Mouse (Mus musculus): ENCODE measurements around the gene Prmt8. TPM values are rescaled to one million over a fixed set of nuclear protein-coding genes. Genes with fewer than 3 reads are reported as not detected.
A peak's percentile ranks its signal among the peaks of the same experiment; 100 is the strongest.

Gene Prmt8
- under 1 TPM; 0.09 to 0.12 TPM for total RNA-seq (2021)

- DNase-seq: no peak
These were observed at the start of gene Prmt8 for GRCm38 (mm10) chr6:127769275-127770156. Gene Prmt8, minus strand, starts transcription at chr6:127769472.

- no peak for DNase-seq
These were observed 33.9 kb upstream of the Prmt8 start for GRCm38 (mm10) chr6:127803046-127803729.

- DNase-seq: no peak
These were observed 32.9 kb upstream of the Prmt8 start for GRCm38 (mm10) chr6:127802211-127802610.

- no peak for DNase-seq
These were observed 20.8 kb upstream of the Prmt8 start for GRCm38 (mm10) chr6:127790023-127790422.

- no peak for DNase-seq
These were observed 1.5 kb upstream of the Prmt8 start for GRCm38 (mm10) chr6:127770806-127771205.

- no peak for DNase-seq
These were observed 524 bp downstream of the Prmt8 start for GRCm38 (mm10) chr6:127768621-127769274.

GRCm38 (mm10) chr6:127767706-127768493, 1.4 kb downstream of the Prmt8 start:
- DNase-seq: peak; percentile 82

GRCm38 (mm10) chr6:127767201-127767705, 2.0 kb downstream of the Prmt8 start:
- no peak for DNase-seq

GRCm38 (mm10) chr6:127766641-127767200, 2.6 kb downstream of the Prmt8 start:
- peak; percentile 37 for DNase-seq

- no peak for DNase-seq
These were observed 3.1 kb downstream of the Prmt8 start for GRCm38 (mm10) chr6:127766041-127766604.

GRCm38 (mm10) chr6:127765573-127765972, 3.7 kb downstream of the Prmt8 start:
- DNase-seq: no peak

- no peak for DNase-seq
These were observed 11.0 kb downstream of the Prmt8 start for GRCm38 (mm10) chr6:127758264-127758663.

GRCm38 (mm10) chr6:127757667-127758167, 11.6 kb downstream of the Prmt8 start:
- no peak for DNase-seq

GRCm38 (mm10) chr6:127756856-127757255, 12.4 kb downstream of the Prmt8 start:
- DNase-seq: no peak

GRCm38 (mm10) chr6:127753228-127753627, 16.0 kb downstream of the Prmt8 start:
- no peak for DNase-seq

GRCm38 (mm10) chr6:127752681-127753080, 16.6 kb downstream of the Prmt8 start:
- no peak for DNase-seq

GRCm38 (mm10) chr6:127751499-127751898, 17.8 kb downstream of the Prmt8 start:
- no peak for DNase-seq

GRCm38 (mm10) chr6:127748793-127749192, 20.5 kb downstream of the Prmt8 start:
- DNase-seq: no peak

GRCm38 (mm10) chr6:127742290-127742689, 27.0 kb downstream of the Prmt8 start:
- no peak for DNase-seq

- DNase-seq: no peak
These were observed 28.1 kb downstream of the Prmt8 start for GRCm38 (mm10) chr6:127741162-127741561.

- DNase-seq: no peak
These were observed 28.6 kb downstream of the Prmt8 start for GRCm38 (mm10) chr6:127740711-127741110.
